Mouse (Mus musculus): ENCODE data around the gene Arhgap30. TPM values are rescaled to one million over a fixed set of nuclear protein-coding genes. Genes with fewer than 3 reads are reported as not detected.

Arhgap30 gene
- total RNA-seq (2021): 1 to 10 TPM; 3.2 to 4.7 TPM
- long read RNA-seq, experiment 1, full-length matches to known transcripts: 1 of 4 reads
- long read RNA-seq, experiment 1, partial matches to known transcripts: 3 of 4 reads
- long read RNA-seq, experiment 1, other reads (novel, unspliced or antisense): 0 of 4 reads
- long read RNA-seq, experiment 2, full-length matches to known transcripts: 1 of 1 reads
- long read RNA-seq, experiment 2, partial matches to known transcripts: 0 of 1 reads
- long read RNA-seq, experiment 2, other reads (novel, unspliced or antisense): 0 of 1 reads

GRCm38 (mm10) chr1:171388376-171389102, at the start of gene Arhgap30:
Gene Arhgap30, plus strand, starts transcription at chr1:171388954.
- no peak for DNase-seq (ENCODE audit: low spot score in 2 of 2)

- DNase-seq (ENCODE audit: low spot score in 2 of 2): no peak
These were observed 46.2 kb upstream of the Arhgap30 start for GRCm38 (mm10) chr1:171342262-171343207.

- no peak for DNase-seq (ENCODE audit: low spot score in 2 of 2)
These were observed 44.7 kb upstream of the Arhgap30 start for GRCm38 (mm10) chr1:171343922-171344677.

GRCm38 (mm10) chr1:171344715-171345114, 44.0 kb upstream of the Arhgap30 start:
- no peak for DNase-seq (ENCODE audit: low spot score in 2 of 2)

- DNase-seq (ENCODE audit: low spot score in 2 of 2): peak; percentile 79 to 80
These were observed 43.3 kb upstream of the Arhgap30 start, which contains the start of the genes Nit1 and Pfdn2 for GRCm38 (mm10) chr1:171345225-171346094. Gene Nit1, minus strand, starts transcription at chr1:171345646. Gene Pfdn2, plus strand, starts transcription at chr1:171345670.

- no peak for DNase-seq (ENCODE audit: low spot score in 2 of 2)
These were observed 42.7 kb upstream of the Arhgap30 start for GRCm38 (mm10) chr1:171346095-171346450.

GRCm38 (mm10) chr1:171348665-171349064, 40.1 kb upstream of the Arhgap30 start:
- no peak for DNase-seq (ENCODE audit: low spot score in 2 of 2)

GRCm38 (mm10) chr1:171349210-171349609, 39.5 kb upstream of the Arhgap30 start:
- no peak for DNase-seq (ENCODE audit: low spot score in 2 of 2)

GRCm38 (mm10) chr1:171355812-171356340, 32.9 kb upstream of the Arhgap30 start:
- DNase-seq (ENCODE audit: low spot score in 2 of 2): no peak

- DNase-seq (ENCODE audit: low spot score in 2 of 2): no peak
These were observed 31.9 kb upstream of the Arhgap30 start for GRCm38 (mm10) chr1:171356814-171357213.

- DNase-seq (ENCODE audit: low spot score in 2 of 2): no peak
These were observed 30.3 kb upstream of the Arhgap30 start for GRCm38 (mm10) chr1:171358421-171358820.

- no peak for DNase-seq (ENCODE audit: low spot score in 2 of 2)
These were observed 28.5 kb upstream of the Arhgap30 start for GRCm38 (mm10) chr1:171360253-171360652.

GRCm38 (mm10) chr1:171360656-171361055, 28.1 kb upstream of the Arhgap30 start, which contains the start of gene Klhdc9:
Gene Klhdc9, minus strand, starts transcription at chr1:171360798.
- peak; percentile 75 to 86 for DNase-seq (ENCODE audit: low spot score in 2 of 2)

GRCm38 (mm10) chr1:171361106-171362103, 27.3 kb upstream of the Arhgap30 start:
- no peak for DNase-seq (ENCODE audit: low spot score in 2 of 2)

GRCm38 (mm10) chr1:171365934-171366333, 22.8 kb upstream of the Arhgap30 start:
- no peak for DNase-seq (ENCODE audit: low spot score in 2 of 2)

- no peak for DNase-seq (ENCODE audit: low spot score in 2 of 2)
These were observed 18.8 kb upstream of the Arhgap30 start, which contains the start of gene Nectin4 for GRCm38 (mm10) chr1:171369845-171370556. Gene Nectin4, plus strand, starts transcription at chr1:171370099.

GRCm38 (mm10) chr1:171372880-171373279, 15.9 kb upstream of the Arhgap30 start:
- DNase-seq (ENCODE audit: low spot score in 2 of 2): no peak

Data from adrenal gland, postnatal 4 days (tissue).